Mouse (Mus musculus) kidney, adult 2 months (tissue): Measurements from ENCODE around the gene Wfdc18.

Experiments used
- CTCF ChIP-seq: fragments of 200-500 bp; conservative IDR thresholded peaks from 2 replicates; pipeline ENCODE4 v1.5.1; 2011; ENCODE audit warnings: low read depth, mild to moderate bottlenecking, control low read depth, low read length, moderate library complexity, mixed read lengths; ENCODE audit not compliant: insufficient read depth, insufficient read length
- POLR2A ChIP-seq: fragments of 200-500 bp; IDR thresholded peaks from one replicate; pipeline ENCODE4 v1.6.1; 2011; ENCODE audit warnings: low read depth, low read length, control low read depth

DNA sequence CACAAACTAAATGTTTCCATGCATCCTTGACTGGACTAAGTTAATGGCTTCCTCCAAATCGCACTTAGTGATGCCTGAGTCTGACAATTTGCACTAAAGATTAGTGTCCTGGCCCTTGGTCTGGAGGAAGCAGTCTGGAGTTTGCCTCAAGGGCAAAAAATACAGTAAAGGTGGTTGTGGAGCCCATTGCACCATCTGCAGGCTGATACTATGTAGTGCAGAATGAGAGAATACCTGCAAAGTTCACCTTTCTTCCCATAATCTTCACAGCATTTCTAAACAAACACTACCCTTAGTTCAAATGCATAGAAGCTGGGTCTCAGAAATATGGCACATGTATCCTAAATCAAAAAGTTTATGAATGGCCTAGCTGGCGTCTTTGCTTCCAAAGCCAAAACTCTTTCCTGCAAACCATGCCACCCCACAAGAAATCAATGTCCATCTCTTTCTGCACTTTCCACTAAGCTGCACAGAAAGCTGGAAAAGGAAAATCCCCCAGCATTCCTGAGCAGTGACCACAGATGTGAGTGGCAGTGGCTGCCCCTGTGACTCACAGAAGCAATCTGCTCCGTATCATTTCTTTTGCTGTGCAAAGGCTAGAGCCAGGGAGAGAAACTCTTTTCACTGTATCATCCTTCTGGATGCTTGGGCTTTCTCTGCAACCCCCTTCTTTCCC lies 20.1 kb downstream of the Wfdc18 start:
- TF ChIP-seq POLR2A (no peak), CTCF (peak; percentile 49)
